Mouse (Mus musculus) midbrain, embryonic 12.5 days (tissue): Measurements from ENCODE around the gene Olfr95. TPM values are rescaled to one million over a fixed set of nuclear protein-coding genes. Genes with fewer than 3 reads are reported as not detected.
"Not testable (repeated sequence)": the region's sequence is repeated elsewhere in the genome, so short reads cannot be mapped to it uniquely, and the experiment has no call there.

Source experiments
- ATAC-seq: fragments of 200-750 bp; cut with Nextera tagmentation; 2 replicates; pipeline ENCODE4 v1.8.0; 2017; ENCODE audit warnings: low read depth, moderate TSS enrichment, moderate library complexity; ENCODE audit not compliant: low FRiP score
- H3K27ac ChIP-seq: fragments of 300-500 bp; sonication (generic); replicated peaks from 2 replicates; pipeline ENCODE4 v1.5.1; 2016; ENCODE audit warnings: mild to moderate bottlenecking
- H3K27me3 ChIP-seq: fragments of 300-500 bp; sonication (generic); 2 replicates; pipeline ENCODE4 v1.6.1; 2016; ENCODE audit warnings: mild to moderate bottlenecking
- H3K36me3 ChIP-seq: fragments of 300-500 bp; sonication (generic); 2 replicates; pipeline ENCODE4 v1.6.1; 2016
- H3K4me1 ChIP-seq: fragments of 300-500 bp; sonication (generic); 2 replicates; pipeline ENCODE4 v1.6.1; 2016
- H3K4me2 ChIP-seq: fragments of 300-500 bp; sonication (generic); replicated peaks from 2 replicates; pipeline ENCODE4 v1.6.1; 2016; ENCODE audit warnings: mild to moderate bottlenecking, moderate library complexity
- H3K4me3 ChIP-seq: fragments of 300-500 bp; sonication (generic); 2 replicates; pipeline ENCODE4 v1.5.1; 2016; ENCODE audit warnings: mild to moderate bottlenecking
- H3K9ac ChIP-seq: fragments of 300-500 bp; sonication (generic); replicated peaks from 2 replicates; pipeline ENCODE4 v1.6.1; 2016; ENCODE audit warnings: mild to moderate bottlenecking, moderate library complexity
- H3K9me3 ChIP-seq: fragments of 300-500 bp; sonication (generic); 2 replicates; pipeline ENCODE4 v1.6.1; 2016; ENCODE audit warnings: mild to moderate bottlenecking
- WGBS: fragments of 180-500 bp; shearing (Covaris S2); methylation state at CpG from one replicate; pipeline ENCODE4 v1.1.7; 2016; 5-methylcytosine and 5-hydroxymethylcytosine counted together
- polyA plus RNA-seq: library from polyadenylated mRNA; unstranded; fragments of >200 nt; fragmentation: Nextera tagmentation; extraction: Ambion mirVana; gene quantifications from 2 replicates; pipeline ENCODE4 v1.2.1, GENCODE M21; 2016

Gene Olfr95
- not detected in 2 replicates for polyA plus RNA-seq

DNA sequence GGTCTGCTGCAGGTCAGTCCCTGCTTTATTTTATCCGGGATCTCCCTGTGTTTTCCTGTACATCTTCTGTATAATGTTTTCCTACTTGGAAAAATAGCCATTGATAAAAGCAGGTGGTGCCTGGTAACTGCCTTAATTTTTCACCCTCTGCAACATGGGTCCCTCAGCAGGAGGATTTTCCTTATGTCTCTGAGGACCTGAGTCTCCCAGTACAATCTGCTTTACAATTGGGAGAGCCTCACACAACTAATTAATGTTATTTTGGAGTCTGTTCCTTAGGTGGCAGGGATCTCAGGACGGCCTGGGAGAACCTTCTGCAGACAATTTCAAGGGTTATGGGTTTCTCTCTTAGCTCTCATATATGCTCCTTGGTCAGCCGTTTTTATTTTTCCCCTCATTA, at the start of gene Olfr95:
Gene Olfr95 (minus strand): TSS at position 101 of the 400 bp plus-strand sequence.
- WGBS: 77% methylated on average over 3 of the region's 3 CpGs
- H3K27me3 ChIP-seq: peaks cover 17% of the 10 kb centered on the region
- no peak within 1 kb of the TSS for H3K9ac ChIP-seq
- H3K4me3 ChIP-seq: no peak within 1 kb of the TSS
- no peak for ATAC-seq
- no peaks in the 10 kb centered on the region for H3K36me3 ChIP-seq
- H3K27ac ChIP-seq: no peak within 1 kb of the TSS
- no peaks in the 10 kb centered on the region for H3K9me3 ChIP-seq
- no peak within 1 kb of the TSS for H3K4me2 ChIP-seq
- peaks cover 7% of the 10 kb centered on the region; the same call in 1 of the 2 replicates for H3K4me1 ChIP-seq

DNA sequence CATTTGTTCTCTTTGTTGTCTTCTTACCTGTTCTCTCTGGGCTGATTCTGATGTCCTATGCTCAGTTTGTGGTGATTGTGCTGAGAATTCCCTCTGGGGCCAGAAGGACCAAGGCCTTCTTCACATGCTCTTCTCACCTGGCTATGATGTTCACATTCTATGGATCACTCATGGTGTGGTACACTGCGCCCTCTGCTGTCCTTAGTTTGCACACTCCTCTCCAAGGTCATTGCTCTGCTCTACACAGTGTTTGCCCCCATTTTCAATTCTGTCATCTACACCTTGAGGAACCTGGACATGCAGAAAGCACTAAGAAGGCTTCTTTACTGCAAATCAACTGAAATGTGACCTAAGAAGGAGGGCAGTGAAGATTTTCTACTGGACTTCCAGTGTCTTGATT, 37.6 kb upstream of the Olfr95 start:
- no peak overlapping the region for H3K27ac ChIP-seq
- no peaks in the 10 kb centered on the region for H3K4me1 ChIP-seq
- H3K9me3 ChIP-seq: no peaks in the 10 kb centered on the region
- no peaks in the 10 kb centered on the region for H3K27me3 ChIP-seq
- H3K36me3 ChIP-seq: no peaks in the 10 kb centered on the region
- 4% methylated on average over 1 of the region's 1 CpGs for WGBS
- H3K4me3 ChIP-seq: no peak overlapping the region
- no peak for ATAC-seq
- H3K9ac ChIP-seq: no peak overlapping the region
- no peak overlapping the region for H3K4me2 ChIP-seq

GRCm38 (mm10) chr17:37249460-37249859, 36.5 kb upstream of the Olfr95 start:
- H3K36me3 ChIP-seq: no peaks in the 10 kb centered on the region
- no peak overlapping the region for H3K4me3 ChIP-seq
- H3K9ac ChIP-seq: no peak overlapping the region
- H3K27ac ChIP-seq: no peak overlapping the region
- no peak for ATAC-seq
- no peaks in the 10 kb centered on the region for H3K9me3 ChIP-seq
- no peaks in the 10 kb centered on the region for H3K27me3 ChIP-seq
- H3K4me1 ChIP-seq: no peaks in the 10 kb centered on the region
- no peak overlapping the region for H3K4me2 ChIP-seq

GRCm38 (mm10) chr17:37246715-37247114, 33.8 kb upstream of the Olfr95 start:
- Histone ChIP-seq H3K4me1 (no peaks in the 10 kb centered on the region), H3K27ac (no peak overlapping the region), H3K4me3 (no peak overlapping the region), H3K27me3 (no peaks in the 10 kb centered on the region), H3K9ac (no peak overlapping the region), H3K9me3 (no peaks in the 10 kb centered on the region), H3K4me2 (no peak overlapping the region), H3K36me3 (no peaks in the 10 kb centered on the region)
- WGBS: 37% methylated on average over 5 of the region's 5 CpGs
- no peak for ATAC-seq

GRCm38 (mm10) chr17:37242198-37242597, 29.3 kb upstream of the Olfr95 start:
- H3K9ac ChIP-seq: no peak overlapping the region
- no peak overlapping the region for H3K4me2 ChIP-seq
- no peak overlapping the region for H3K4me3 ChIP-seq
- H3K9me3 ChIP-seq: no peaks in the 10 kb centered on the region
- no peak for ATAC-seq
- no peak overlapping the region for H3K27ac ChIP-seq
- H3K4me1 ChIP-seq: no peaks in the 10 kb centered on the region
- H3K27me3 ChIP-seq: no peaks in the 10 kb centered on the region
- WGBS: 52% methylated on average over 3 of the region's 3 CpGs
- no peaks in the 10 kb centered on the region for H3K36me3 ChIP-seq

GRCm38 (mm10) chr17:37237230-37237629, 24.3 kb upstream of the Olfr95 start, which contains the start of gene Olfr97:
Gene Olfr97, minus strand, starts transcription at chr17:37237330.
- H3K4me1 ChIP-seq, H3K27me3 ChIP-seq, ATAC-seq, H3K27ac ChIP-seq, H3K36me3 ChIP-seq, H3K9ac ChIP-seq, H3K4me3 ChIP-seq, H3K9me3 ChIP-seq, H3K4me2 ChIP-seq: not testable (repeated sequence)
- WGBS: 94% methylated on average over 2 of the region's 2 CpGs

GRCm38 (mm10) chr17:37221879-37222278, 9.0 kb upstream of the Olfr95 start:
- Histone ChIP-seq H3K27me3 (no peaks in the 10 kb centered on the region), H3K4me1 (no peaks in the 10 kb centered on the region), H3K27ac (no peak overlapping the region), H3K4me3 (no peak overlapping the region), H3K9ac (no peak overlapping the region), H3K9me3 (no peaks in the 10 kb centered on the region), H3K4me2 (no peak overlapping the region), H3K36me3 (no peaks in the 10 kb centered on the region)
- WGBS: 32% methylated on average over 1 of the region's 1 CpGs
- ATAC-seq: no peak

- Histone ChIP-seq H3K36me3 (no peaks in the 10 kb centered on the region), H3K9me3 (no peaks in the 10 kb centered on the region), H3K4me3 (no peak within 1 kb of the TSS), H3K27me3 (no peaks in the 10 kb centered on the region), H3K9ac (no peak within 1 kb of the TSS), H3K4me1 (no peaks in the 10 kb centered on the region), H3K4me2 (no peak within 1 kb of the TSS), H3K27ac (no peak within 1 kb of the TSS)
- no peak for ATAC-seq
- WGBS: 63% methylated on average over 4 of the region's 4 CpGs
These were observed 6.9 kb upstream of the Olfr95 start, which contains the start of gene Olfr96 for GRCm38 (mm10) chr17:37219846-37220245. Gene Olfr96, plus strand, starts transcription at chr17:37220146.

DNA sequence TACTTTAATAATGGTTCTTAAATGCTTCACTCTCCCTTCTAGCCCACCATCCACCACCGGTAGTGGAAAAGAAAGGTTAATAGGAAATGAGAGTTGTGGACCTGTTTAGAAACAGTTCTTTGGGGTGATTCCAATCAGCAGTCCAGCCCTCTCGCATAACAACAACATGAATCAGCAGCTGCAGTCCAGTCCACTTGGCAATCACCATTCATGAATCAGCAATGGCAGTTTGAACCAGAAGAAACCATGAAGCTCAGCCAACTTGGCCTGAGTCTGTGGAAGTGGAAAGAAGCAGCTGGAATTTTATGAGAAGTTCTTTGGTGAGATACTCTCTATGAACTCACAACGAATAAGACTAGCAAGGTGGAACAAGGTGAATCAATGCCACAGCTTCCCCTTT, 5.6 kb upstream of the Olfr95 start:
- Histone ChIP-seq H3K4me3 (no peak overlapping the region), H3K36me3 (no peaks in the 10 kb centered on the region), H3K4me1 (no peaks in the 10 kb centered on the region), H3K27me3 (no peaks in the 10 kb centered on the region), H3K9me3 (no peaks in the 10 kb centered on the region), H3K4me2 (no peak overlapping the region), H3K27ac (no peak overlapping the region), H3K9ac (no peak overlapping the region)
- no peak for ATAC-seq
- 85% methylated on average over 3 of the region's 3 CpGs for WGBS

DNA sequence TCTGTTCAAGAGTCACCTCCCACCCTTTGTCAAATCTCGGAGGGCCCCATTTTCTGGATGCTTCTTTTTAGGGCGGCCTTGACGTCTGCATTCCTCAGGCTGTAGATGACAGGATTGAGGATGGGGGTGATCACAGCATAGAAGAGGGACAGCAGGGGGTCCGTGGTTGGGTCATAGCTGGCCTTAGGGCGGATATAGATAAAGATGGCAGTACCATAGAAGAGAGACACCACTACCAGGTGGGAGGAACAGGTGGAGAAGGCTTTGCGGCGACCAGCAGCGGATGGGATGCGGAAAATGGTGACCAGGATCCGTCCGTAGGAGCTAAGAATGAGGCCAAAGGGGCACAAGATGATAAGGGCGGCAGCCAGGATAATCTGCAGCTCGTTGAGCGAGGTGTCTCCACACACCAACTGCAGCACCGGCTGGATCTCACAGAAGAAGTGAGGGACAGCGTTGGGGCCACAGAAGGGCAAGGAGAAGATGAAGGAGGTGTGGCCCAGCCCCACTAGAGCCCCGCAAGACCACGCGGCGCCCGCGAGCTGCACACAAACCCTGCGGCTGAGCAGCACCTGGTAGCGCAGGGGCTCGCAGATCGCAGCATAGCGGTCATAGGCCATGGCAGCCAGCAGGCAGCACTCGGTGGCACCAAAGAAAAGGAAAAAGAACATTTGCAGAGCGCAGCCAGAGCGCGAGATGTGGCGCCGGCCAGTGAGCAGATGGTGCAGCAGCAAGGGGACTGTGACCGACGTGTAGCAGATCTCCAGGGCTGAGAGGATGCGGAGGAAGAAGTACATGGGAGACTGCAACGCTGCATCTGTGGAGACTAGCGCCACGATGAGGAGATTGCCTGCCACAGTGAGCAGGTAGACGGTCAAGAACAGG, 1.8 kb downstream of the Olfr95 start:
- Histone ChIP-seq H3K4me1 (peaks cover 7% of the 10 kb centered on the region; the same call in 1 of the 2 replicates), H3K9me3 (no peaks in the 10 kb centered on the region), H3K27me3 (peaks cover 17% of the 10 kb centered on the region), H3K4me3 (peak overlapping the region; percentile 36), H3K9ac (peak overlapping the region; percentile 37), H3K36me3 (no peaks in the 10 kb centered on the region), H3K27ac (no peak overlapping the region), H3K4me2 (peak overlapping the region; percentile 52)
- peak; percentile 62 for ATAC-seq
- 23% methylated on average over 40 of the region's 40 CpGs for WGBS

DNA sequence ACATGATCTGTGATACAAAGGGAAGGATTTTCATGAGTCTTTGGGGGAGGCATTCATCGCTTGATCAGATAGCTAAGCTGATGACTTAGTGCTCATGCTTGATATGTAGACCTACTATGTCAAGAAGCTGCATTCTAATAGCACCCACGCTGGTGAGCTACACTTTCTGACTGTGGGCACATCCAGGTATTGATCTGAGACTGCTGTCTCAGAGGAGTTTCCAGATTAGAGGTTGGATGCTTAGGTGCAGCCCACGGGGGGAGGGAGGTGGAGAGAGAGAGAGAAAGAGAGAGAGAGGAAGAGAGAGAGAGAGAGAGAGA, 9.0 kb downstream of the Olfr95 start:
- ATAC-seq: peak; percentile 67

DNA sequence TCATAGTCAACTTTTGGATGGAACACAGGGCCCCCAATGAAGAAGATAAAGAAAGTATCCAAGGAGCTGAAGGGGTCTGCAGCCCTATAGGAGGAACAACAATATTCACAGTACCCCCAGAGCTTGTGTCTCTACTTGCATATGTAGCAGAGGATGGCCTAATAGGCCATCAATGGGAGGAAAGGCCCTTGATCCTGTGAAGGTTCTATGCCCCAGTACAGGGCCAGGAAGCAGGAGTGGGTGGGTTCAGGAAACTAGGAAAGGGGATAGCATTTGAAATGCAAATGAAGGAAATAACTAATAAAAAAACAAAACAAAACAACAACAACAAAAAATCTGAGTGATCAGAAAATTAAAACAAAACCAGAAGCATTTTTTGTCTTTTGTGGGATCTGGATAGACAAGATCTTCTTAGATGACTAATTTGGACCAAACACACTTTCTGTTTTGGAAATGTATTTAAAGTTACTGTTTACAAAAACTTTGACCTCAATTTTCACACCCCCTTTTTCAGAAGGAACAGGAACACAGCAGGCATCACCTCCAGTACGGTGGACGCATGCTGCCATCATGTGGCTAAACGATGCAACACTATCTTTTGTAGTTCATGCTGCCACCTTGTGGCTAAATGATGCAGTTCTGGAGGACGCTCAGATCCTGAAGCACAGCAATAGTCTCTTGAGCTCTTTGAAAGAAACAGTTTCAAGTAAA, 9.6 kb downstream of the Olfr95 start:
- H3K27me3 ChIP-seq: peaks cover 13% of the 10 kb centered on the region
- no peak overlapping the region for H3K9ac ChIP-seq
- under 1% methylated on average over 4 of the region's 4 CpGs for WGBS
- no peak overlapping the region for H3K4me3 ChIP-seq
- H3K27ac ChIP-seq: no peak overlapping the region
- ATAC-seq: peak; percentile 65
- no peaks in the 10 kb centered on the region for H3K36me3 ChIP-seq
- H3K4me1 ChIP-seq: no peaks in the 10 kb centered on the region
- H3K4me2 ChIP-seq: no peak overlapping the region
- no peaks in the 10 kb centered on the region for H3K9me3 ChIP-seq

More for the DNA sequence above, 9.0 kb downstream of the Olfr95 start:
- H3K4me2 ChIP-seq: no peak overlapping the region
- H3K9ac ChIP-seq: no peak overlapping the region
- no peak overlapping the region for H3K4me3 ChIP-seq
- no peak overlapping the region for H3K27ac ChIP-seq
- no peaks in the 10 kb centered on the region for H3K4me1 ChIP-seq
- no peaks in the 10 kb centered on the region for H3K9me3 ChIP-seq
- H3K36me3 ChIP-seq: no peaks in the 10 kb centered on the region
- 0 out of 2 replicates have a peak, but pooled peaks cover 9% of the 10 kb centered on the region for H3K27me3 ChIP-seq
- WGBS: 33% methylated on average over 3 of the region's 3 CpGs
